Mouse (Mus musculus) forebrain, postnatal 0 days (tissue): ENCODE results near the gene Svbp. TPM values are rescaled to one million over a fixed set of nuclear protein-coding genes. Genes with fewer than 3 reads are reported as not detected.
A peak's percentile ranks its signal among the peaks of the same experiment; 100 is the strongest.

ENCODE experiments used
- ATAC-seq: fragments of 200-750 bp; cut with Nextera tagmentation; 2 replicates; pipeline ENCODE4 v1.8.0; 2017; ENCODE audit warnings: mild to moderate bottlenecking, moderate library complexity
- DNase-seq: peaks from one replicate; pipeline ENCODE4 v3.0.0-alpha.2; 2015
- H3K27ac ChIP-seq: fragments of 300-500 bp; sonication (generic); 2 replicates; pipeline ENCODE4 v1.5.1; 2014; ENCODE audit warnings: low read depth, mild to moderate bottlenecking, antibody characterized with exemption, low read length, moderate library complexity, mixed read lengths
- H3K27me3 ChIP-seq: fragments of 300-500 bp; sonication (generic); 2 replicates; pipeline ENCODE4 v1.6.1; 2014; ENCODE audit warnings: mild to moderate bottlenecking, low read length, mixed read lengths; ENCODE audit not compliant: insufficient read depth
- H3K36me3 ChIP-seq: fragments of 300-500 bp; sonication (generic); 2 replicates; pipeline ENCODE4 v1.6.1; 2014; ENCODE audit warnings: mild to moderate bottlenecking, moderate library complexity; ENCODE audit not compliant: insufficient read depth
- H3K4me1 ChIP-seq: fragments of 300-500 bp; sonication (generic); 2 replicates; pipeline ENCODE4 v1.6.1; 2014; ENCODE audit warnings: antibody characterized with exemption; ENCODE audit not compliant: insufficient read depth
- H3K4me2 ChIP-seq: fragments of 300-500 bp; sonication (generic); 2 replicates; pipeline ENCODE4 v1.6.1; 2014; ENCODE audit warnings: low read depth, mild to moderate bottlenecking, moderate library complexity
- H3K4me3 ChIP-seq: fragments of 300-500 bp; sonication (generic); 2 replicates; pipeline ENCODE4 v1.5.1; 2014; ENCODE audit warnings: low read depth, low read length, mixed read lengths
- H3K9ac ChIP-seq: fragments of 300-500 bp; sonication (generic); 2 replicates; pipeline ENCODE4 v1.6.1; 2014; ENCODE audit warnings: mild to moderate bottlenecking
- H3K9me3 ChIP-seq: fragments of 300-500 bp; sonication (generic); 2 replicates; pipeline ENCODE4 v1.6.1; 2016; ENCODE audit warnings: low read length
- CTCF ChIP-seq: sonication (generic); IDR thresholded peaks from 2 replicates; pipeline ENCODE4 v1.5.1; 2016; ENCODE audit warnings: antibody characterized with exemption, control low read depth, low read depth
- WGBS: fragments of 180-500 bp; shearing (Covaris S2); extraction: QIAGEN DNeasy Blood & Tissue Kit; methylation state at CpG from one replicate; pipeline ENCODE4 v1.1.7; 2014; 5-methylcytosine and 5-hydroxymethylcytosine counted together
- polyA plus RNA-seq: library from polyadenylated mRNA; unstranded; fragments of >200 nt; fragmentation: Nextera tagmentation; extraction: Ambion mirVana; gene quantifications from 2 replicates; pipeline ENCODE4 v1.2.1, GENCODE M21; 2015
- total RNA-seq: library from RNA; depleted of rRNA; stranded (reverse); fragments of >200 nt; gene quantifications from 2 replicates; pipeline ENCODE4 v1.2.3, GENCODE M21; 2014; rRNA removed

The Svbp gene
- total and polyA plus RNA-seq, 2 experiments from 2014 or later, result 124 to 227 TPM

GRCm38 (mm10) chr4:119244468-119245240, 49.5 kb downstream of the Svbp start:
- no peak for TF ChIP-seq CTCF
- no peaks in the 10 kb centered on the region for H3K9me3 ChIP-seq
- ATAC-seq, result no peak
- no peaks in the 10 kb centered on the region for H3K27me3 ChIP-seq
- whole genome bisulfite sequencing, result 81% methylated on average over 22 of the region's 22 CpGs
- H3K36me3 ChIP-seq, result peaks cover 64% of the 10 kb centered on the region
- H3K27ac ChIP-seq, result peak overlapping the region; percentile 45; the same call in 1 of the 2 replicates
- H3K4me2 ChIP-seq, result no peak overlapping the region
- no peak overlapping the region for H3K9ac ChIP-seq
- DNase-seq, result no peak
- H3K4me3 ChIP-seq, result no peak overlapping the region
- H3K4me1 ChIP-seq, result no peaks in the 10 kb centered on the region

GRCm38 (mm10) chr4:119245556-119245955, 50.5 kb downstream of the Svbp start:
- no peaks in the 10 kb centered on the region for H3K9me3 ChIP-seq
- no peaks in the 10 kb centered on the region for H3K27me3 ChIP-seq
- TF ChIP-seq CTCF, result no peak
- ATAC-seq (peak; percentile 47), DNase-seq (peak; percentile 66)
- WGBS, result 42% methylated on average over 7 of the region's 7 CpGs
- no peaks in the 10 kb centered on the region for H3K4me1 ChIP-seq
- H3K9ac ChIP-seq, result no peak overlapping the region
- no peak overlapping the region for H3K4me2 ChIP-seq
- no peak overlapping the region for H3K4me3 ChIP-seq
- H3K27ac ChIP-seq, result peak overlapping the region; percentile 45; the same call in 1 of the 2 replicates
- H3K36me3 ChIP-seq, result peaks cover 64% of the 10 kb centered on the region

- Histone ChIP-seq H3K9ac (no peak overlapping the region), H3K36me3 (peaks cover 61% of the 10 kb centered on the region), H3K27me3 (no peaks in the 10 kb centered on the region), H3K27ac (no peak overlapping the region), H3K4me2 (no peak overlapping the region), H3K4me1 (no peaks in the 10 kb centered on the region), H3K4me3 (no peak overlapping the region), H3K9me3 (no peaks in the 10 kb centered on the region)
- ATAC-seq, result no peak
- WGBS, result 75% methylated on average over 9 of the region's 9 CpGs
- no peak for TF ChIP-seq CTCF
- DNase-seq, result no peak
Measured at GRCm38 (mm10) chr4:119245961-119246360, 50.9 kb downstream of the Svbp start.

- no peak for TF ChIP-seq CTCF
- Histone ChIP-seq H3K9ac (no peak overlapping the region), H3K27me3 (no peaks in the 10 kb centered on the region), H3K36me3 (peaks cover 53% of the 10 kb centered on the region), H3K4me1 (no peaks in the 10 kb centered on the region), H3K4me2 (no peak overlapping the region), H3K27ac (no peak overlapping the region), H3K9me3 (no peaks in the 10 kb centered on the region), H3K4me3 (no peak overlapping the region)
- 75% methylated on average over 14 of the region's 14 CpGs for WGBS
- DNase-seq, result no peak
- ATAC-seq, result no peak
Measured at GRCm38 (mm10) chr4:119246688-119247225, 51.7 kb downstream of the Svbp start.

GRCm38 (mm10) chr4:119247462-119248235, 52.5 kb downstream of the Svbp start:
- Histone ChIP-seq H3K27ac (peak overlapping the region; percentile 29; the same call in 1 of the 2 replicates), H3K27me3 (no peaks in the 10 kb centered on the region), H3K4me2 (no peak overlapping the region), H3K36me3 (peaks cover 46% of the 10 kb centered on the region), H3K4me3 (no peak overlapping the region), H3K9me3 (no peaks in the 10 kb centered on the region), H3K9ac (no peak overlapping the region), H3K4me1 (no peaks in the 10 kb centered on the region)
- peak; percentile 82 for TF ChIP-seq CTCF
- WGBS, result 23% methylated on average over 13 of the region's 13 CpGs
- peak; percentile 62 for ATAC-seq
- DNase-seq, result peak; percentile 68

- ATAC-seq, result no peak
- no peaks in the 10 kb centered on the region for H3K27me3 ChIP-seq
- no peak overlapping the region for H3K9ac ChIP-seq
- WGBS, result 66% methylated on average over 11 of the region's 11 CpGs
- H3K27ac ChIP-seq, result no peak overlapping the region
- no peak for TF ChIP-seq CTCF
- no peak for DNase-seq
- no peak overlapping the region for H3K4me3 ChIP-seq
- no peak overlapping the region for H3K4me2 ChIP-seq
- H3K9me3 ChIP-seq, result no peaks in the 10 kb centered on the region
- no peaks in the 10 kb centered on the region for H3K4me1 ChIP-seq
- H3K36me3 ChIP-seq, result peaks cover 38% of the 10 kb centered on the region
Measured at GRCm38 (mm10) chr4:119248407-119248965, 53.4 kb downstream of the Svbp start.

Other genes with a start within 250 kb of the Svbp start
- 0.15 TPM in 1 of 2 replicates, not detected in the other for gene Lao1, start 233.7 kb upstream of the Svbp start, total RNA-seq
- 0.15 and 0.21 TPM in 2 replicates for gene Lao1, start 233.7 kb upstream of the Svbp start, polyA plus RNA-seq
- gene Slc2a1, start 86.6 kb upstream of the Svbp start, total RNA-seq, result 53.6 and 64.8 TPM in 2 replicates
- gene Slc2a1, start 86.6 kb upstream of the Svbp start, polyA plus RNA-seq, result 41.4 and 43.1 TPM in 2 replicates
- 6.5 and 7.2 TPM in 2 replicates for gene Zfp691, start 21.1 kb upstream of the Svbp start, total RNA-seq
- gene Zfp691, start 21.1 kb upstream of the Svbp start, polyA plus RNA-seq, result 1.2 and 2.2 TPM in 2 replicates
- gene Ermap, start 5.3 kb upstream of the Svbp start, total RNA-seq, result 0.15 and 0.33 TPM in 2 replicates
- 0.24 and 0.36 TPM in 2 replicates for gene Ermap, start 5.3 kb upstream of the Svbp start, polyA plus RNA-seq
- 0.15 TPM in 1 of 2 replicates, not detected in the other for gene Tmem269, start 22.9 kb downstream of the Svbp start, total RNA-seq
- 0.62 and 0.65 TPM in 2 replicates for gene Tmem269, start 22.9 kb downstream of the Svbp start, polyA plus RNA-seq
- 17.6 and 23.2 TPM in 2 replicates for gene AU022252, start 37.4 kb downstream of the Svbp start, total RNA-seq
- 22.7 and 23.4 TPM in 2 replicates for gene AU022252, start 37.4 kb downstream of the Svbp start, polyA plus RNA-seq
- gene P3h1, start 37.6 kb downstream of the Svbp start, total RNA-seq, result 12.8 and 13.8 TPM in 2 replicates
- gene P3h1, start 37.6 kb downstream of the Svbp start, polyA plus RNA-seq, result 8.7 and 8.9 TPM in 2 replicates
- 0.86 and 0.92 TPM in 2 replicates for gene Cldn19, start 60.1 kb downstream of the Svbp start, total RNA-seq
- gene Cldn19, start 60.1 kb downstream of the Svbp start, polyA plus RNA-seq, result 0.59 and 1.7 TPM in 2 replicates
- 829 and 985 TPM in 2 replicates for gene Ybx1, start 99.3 kb downstream of the Svbp start, total RNA-seq
- 1,107 and 1,112 TPM in 2 replicates for gene Ybx1, start 99.3 kb downstream of the Svbp start, polyA plus RNA-seq
- 41.7 and 41.9 TPM in 2 replicates for gene Ppih, start 125.2 kb downstream of the Svbp start, total RNA-seq
- gene Ppih, start 125.2 kb downstream of the Svbp start, polyA plus RNA-seq, result 60.0 and 71.0 TPM in 2 replicates
- gene Ccdc30, start 220.2 kb downstream of the Svbp start, total RNA-seq, result 15.1 and 16.7 TPM in 2 replicates
- 19.2 and 23.0 TPM in 2 replicates for gene Ccdc30, start 220.2 kb downstream of the Svbp start, polyA plus RNA-seq
- 13.5 and 16.3 TPM in 2 replicates for gene Ppcs, start 227.1 kb downstream of the Svbp start, total RNA-seq
- gene Ppcs, start 227.1 kb downstream of the Svbp start, polyA plus RNA-seq, result 20.6 and 20.9 TPM in 2 replicates
- gene Zmynd12, start 227.5 kb downstream of the Svbp start, total RNA-seq, result 0.33 and 0.77 TPM in 2 replicates
- gene Zmynd12, start 227.5 kb downstream of the Svbp start, polyA plus RNA-seq, result 0.82 and 1.1 TPM in 2 replicates